Mouse (Mus musculus): ENCODE data around the gene Snx29.

DNA sequence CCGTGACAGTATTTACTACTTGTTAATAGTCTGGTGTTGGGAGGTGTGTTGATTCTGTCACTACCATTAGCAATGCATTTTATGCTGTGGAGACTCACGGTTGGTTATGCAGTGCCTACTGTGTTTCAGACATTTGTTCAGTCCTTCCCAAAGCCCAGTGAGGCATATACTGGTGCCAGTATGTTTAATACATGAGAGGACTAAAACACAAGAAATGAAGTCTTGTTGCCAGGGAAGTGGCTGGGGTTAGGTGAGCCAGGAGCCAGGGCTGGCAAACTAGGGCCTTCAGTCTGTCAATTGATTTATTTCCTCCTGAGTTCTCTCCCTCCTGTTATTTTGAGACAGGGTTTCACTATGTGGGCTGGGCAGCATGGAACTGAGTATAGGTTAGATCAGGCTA lies 154.3 kb downstream of the Snx29 start:
- TF ChIP-seq HCFC1 (IDR thresholded peaks at IDR 0.05; ENCODE audit: borderline replicate concordance, insufficient read depth, low read length) (no peak), ZNF384 (IDR thresholded peaks at IDR 0.05; ENCODE audit: low read depth, low read length) (no peak), CHD2 (IDR thresholded peaks at IDR 0.05; ENCODE audit: low read depth, low read length) (no peak)
